Mouse (Mus musculus) cerebellum, adult 9-10 months (tissue): Measurements from ENCODE around the gene Heatr1.
A peak's percentile ranks its signal among the peaks of the same experiment; 100 is the strongest.
"Not testable (repeated sequence)": the region's sequence is repeated elsewhere in the genome, so short reads cannot be mapped to it uniquely, and the experiment has no call there.

ENCODE experiments used
- DNase-seq: peaks from one replicate; pipeline ENCODE4 v3.0.0; 2022

Gene Heatr1

DNA sequence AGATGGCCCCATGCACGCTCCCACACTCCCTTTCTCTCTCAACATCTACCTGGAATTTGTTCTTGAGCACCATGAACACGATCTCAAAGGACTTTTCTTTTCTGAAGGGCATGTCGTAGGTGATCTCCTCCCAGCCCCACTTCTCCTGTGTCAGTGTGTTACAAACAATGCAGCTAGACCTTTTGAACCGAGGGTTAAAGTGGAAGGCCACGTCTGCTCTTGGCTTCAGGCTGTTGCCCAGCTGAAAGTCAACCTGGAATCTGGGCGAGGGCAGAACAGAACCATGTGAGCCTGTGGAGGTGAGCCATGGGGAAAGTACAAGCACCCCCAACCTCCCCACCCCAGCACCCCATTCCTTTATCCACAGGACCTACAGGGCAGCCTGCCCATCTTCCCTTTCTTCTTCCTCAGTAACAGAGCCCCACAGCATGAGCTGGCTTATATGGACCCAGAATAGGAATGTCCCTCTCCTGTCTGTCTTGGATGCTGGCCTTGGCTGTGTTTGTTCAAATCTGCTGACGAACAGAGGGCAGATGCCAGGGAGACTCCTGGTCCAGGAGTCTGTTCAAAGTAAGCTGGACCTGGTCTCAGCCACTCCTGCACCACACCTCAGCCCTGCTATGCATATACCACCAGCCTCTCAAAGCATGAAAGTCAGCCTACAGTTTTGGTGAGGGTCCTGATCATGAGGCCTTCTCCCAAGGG is 60.0 kb downstream of the Heatr1 start:
- no peak for DNase-seq

DNA sequence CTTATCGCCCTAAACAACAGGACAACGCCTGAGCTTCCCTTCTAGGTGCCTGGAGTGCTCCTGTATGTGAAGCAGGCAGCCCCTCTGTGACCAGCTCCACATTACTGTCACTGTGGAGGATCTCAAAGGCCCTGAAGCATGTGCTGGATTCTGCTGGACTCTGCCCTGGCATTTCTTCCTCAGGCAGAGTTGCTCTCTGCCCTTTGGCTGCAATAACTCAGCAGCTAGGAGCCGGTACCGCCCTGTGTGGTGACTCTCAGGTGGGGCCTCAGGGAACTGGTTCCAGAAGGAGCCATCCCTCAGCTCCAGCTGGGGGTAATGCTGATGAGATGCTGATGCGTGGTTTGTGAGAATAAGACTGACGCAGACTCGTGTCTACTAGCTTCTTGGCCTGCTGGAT is 61.9 kb downstream of the Heatr1 start:
- no peak for DNase-seq

DNA sequence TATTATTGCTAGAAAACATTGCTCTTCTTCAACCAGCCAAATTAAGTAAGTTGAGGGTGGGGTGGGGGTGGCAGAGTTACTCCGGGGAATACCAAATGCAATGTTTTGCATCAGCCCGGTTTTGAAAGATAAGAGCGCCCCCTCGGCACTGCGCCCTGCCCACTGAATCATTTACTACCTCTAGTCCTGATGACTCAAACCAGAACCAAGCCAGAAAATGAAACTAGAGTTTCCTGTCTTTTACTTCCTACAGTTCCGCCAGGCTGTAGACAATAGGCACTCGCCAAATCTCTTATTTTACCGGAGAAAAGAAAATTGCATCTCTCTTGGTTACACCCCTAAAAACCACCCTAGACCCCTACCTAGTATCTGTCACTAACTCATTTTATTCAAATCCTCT is 65.6 kb downstream of the Heatr1 start:
- DNase-seq: peak; percentile 58

GRCm38 (mm10) chr13:12460881-12461729 is 66.3 kb downstream of the Heatr1 start:
- DNase-seq: peak; percentile 91

DNA sequence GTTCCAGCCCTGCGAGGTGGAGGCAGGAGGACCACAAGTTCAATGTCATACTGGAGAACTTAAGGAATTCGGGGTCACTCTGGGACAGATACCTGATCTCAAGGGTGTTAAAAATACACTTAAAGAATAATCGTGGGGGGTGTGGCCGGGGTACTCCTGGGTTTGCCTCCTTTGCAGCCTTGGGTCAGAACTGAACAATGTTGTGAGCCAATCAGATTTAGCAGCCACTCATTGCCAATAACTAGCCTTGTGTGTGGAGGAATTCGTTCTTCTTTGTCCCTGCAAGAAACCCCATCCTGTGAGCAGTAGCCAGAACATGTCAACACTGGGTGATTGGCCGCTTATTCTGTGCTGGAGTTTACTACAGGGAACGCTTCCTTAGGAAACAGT is 66.9 kb downstream of the Heatr1 start:
- no peak for DNase-seq

DNA sequence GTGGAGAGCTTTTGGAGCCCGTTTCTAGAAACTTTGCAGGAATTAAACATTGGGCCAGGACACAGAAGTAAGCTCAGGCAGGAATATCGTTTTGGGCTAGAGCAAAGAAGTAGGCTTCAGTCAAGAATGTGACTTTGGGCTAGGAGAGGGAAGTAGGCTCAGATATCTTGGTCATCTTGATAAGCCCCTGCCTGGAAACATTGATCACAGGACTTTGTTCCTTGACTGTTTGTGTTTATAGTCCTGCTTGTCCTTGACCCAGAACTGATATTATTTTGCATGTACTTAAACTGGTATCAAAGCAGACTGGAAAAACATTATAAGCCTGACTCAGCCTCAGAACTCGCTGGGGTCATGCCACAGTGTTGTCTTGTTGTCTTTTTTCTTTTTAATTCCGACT is 67.8 kb downstream of the Heatr1 start:
- no peak for DNase-seq

- not testable (repeated sequence) for DNase-seq
Observed at GRCm38 (mm10) chr13:12464159-12464558, 69.3 kb downstream of the Heatr1 start.

- no peak for DNase-seq
Observed at GRCm38 (mm10) chr13:12464844-12465243, 70.0 kb downstream of the Heatr1 start, which contains the start of gene Lgals8. Gene Lgals8, minus strand, starts transcription at chr13:12464944.

DNA sequence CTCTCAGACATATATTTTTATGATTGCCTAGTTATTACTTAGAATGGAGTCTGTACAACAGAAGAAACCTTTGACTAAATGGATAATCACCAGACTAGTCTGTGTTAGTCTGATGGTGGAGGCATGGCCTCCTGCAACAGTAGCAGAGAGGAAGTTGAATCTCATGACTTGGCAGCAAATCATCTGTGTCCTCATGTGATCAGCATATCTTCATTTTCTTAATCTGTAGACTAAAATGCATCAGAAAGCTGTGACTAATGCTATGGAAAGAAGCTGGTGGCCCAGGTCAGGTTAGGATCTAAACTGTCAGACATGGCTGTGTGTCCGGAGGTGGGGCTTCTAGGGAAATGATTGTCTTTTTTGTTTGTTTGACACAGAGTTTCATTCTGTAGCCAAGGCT is 73.7 kb downstream of the Heatr1 start:
- no peak for DNase-seq

- DNase-seq: peak; percentile 63
Observed at GRCm38 (mm10) chr13:12473724-12474378, 79.0 kb downstream of the Heatr1 start.

DNA sequence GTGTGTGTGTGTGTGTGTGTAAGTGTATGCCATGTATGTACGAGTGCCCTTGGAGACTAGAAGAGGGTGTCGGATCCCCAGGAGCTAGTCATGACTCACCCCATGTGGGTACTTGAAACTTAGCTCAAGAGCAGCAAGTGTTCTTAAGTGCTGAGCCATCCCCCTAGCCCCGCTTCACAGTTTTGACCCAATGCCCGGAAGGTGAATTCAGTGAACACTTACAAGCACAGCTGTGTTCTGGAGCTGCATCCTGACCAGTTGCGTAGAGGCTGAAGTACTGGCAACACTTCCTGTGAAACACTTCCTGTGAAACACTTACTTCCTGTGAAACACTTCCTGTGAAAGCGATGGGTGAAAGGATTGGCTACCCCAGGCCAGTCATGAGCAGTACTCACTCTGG is 80.4 kb downstream of the Heatr1 start:
- DNase-seq: no peak

- DNase-seq: no peak
Observed at GRCm38 (mm10) chr13:12476886-12477285, 82.1 kb downstream of the Heatr1 start.

DNA sequence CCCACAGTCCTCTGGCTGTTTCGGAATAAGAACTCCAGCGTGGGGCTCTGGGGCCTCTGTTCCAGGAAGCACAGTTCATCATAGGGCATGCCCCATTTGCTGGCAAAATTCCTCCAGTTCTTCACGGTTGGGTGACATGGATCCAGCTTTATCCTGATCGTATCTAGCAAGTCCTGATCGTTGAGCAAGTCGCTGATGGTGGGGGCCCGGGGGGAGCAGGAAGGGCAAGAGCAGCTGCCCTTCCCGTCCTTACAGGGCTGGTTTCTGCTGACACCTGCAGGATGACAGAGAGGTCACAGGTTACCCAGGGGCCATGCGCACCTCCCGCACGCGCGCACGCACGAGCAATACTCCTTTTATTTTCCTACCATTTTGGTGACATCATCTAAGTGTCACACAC is 83.5 kb downstream of the Heatr1 start:
- DNase-seq: no peak

DNA sequence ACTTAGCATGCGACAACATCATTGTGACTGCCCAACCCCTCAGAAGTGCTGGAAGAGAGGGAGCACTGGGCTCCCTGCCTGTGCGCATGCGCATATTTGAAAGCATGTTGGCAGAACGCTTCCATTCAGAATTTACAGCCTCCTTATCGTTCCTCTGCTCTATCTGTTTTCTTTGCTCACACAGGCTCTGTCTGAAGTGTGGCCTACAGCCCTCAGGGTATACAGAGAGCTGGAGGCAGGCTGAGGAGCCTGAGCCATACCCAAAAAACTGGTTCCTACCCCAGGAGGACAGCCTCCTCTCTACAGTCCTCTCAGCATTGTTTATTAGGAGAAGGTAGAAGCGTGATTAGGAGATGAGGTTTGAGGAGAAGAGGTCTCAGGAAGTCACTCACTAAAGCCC is 85.0 kb downstream of the Heatr1 start:
- no peak for DNase-seq

GRCm38 (mm10) chr13:12485197-12485596 is 90.4 kb downstream of the Heatr1 start:
- DNase-seq: no peak

- no peak for DNase-seq
Observed at GRCm38 (mm10) chr13:12485640-12486039, 90.8 kb downstream of the Heatr1 start.
